Mouse (Mus musculus) embryonic facial prominence, embryonic 14.5 days (tissue): ENCODE data around the gene Eif2b2. TPM values are rescaled to one million over a fixed set of nuclear protein-coding genes. Genes with fewer than 3 reads are reported as not detected.
A peak's percentile ranks its signal among the peaks of the same experiment; 100 is the strongest.

ENCODE experiments used
- ATAC-seq: fragments of 200-750 bp; cut with Nextera tagmentation; 2 replicates; pipeline ENCODE4 v1.8.0; 2017; ENCODE audit warnings: low read depth, moderate number of reproducible peaks, moderate TSS enrichment
- DNase-seq: peaks from one replicate; pipeline ENCODE4 v3.0.0-alpha.2; 2015; ENCODE audit warnings: low spot score
- H3K27ac ChIP-seq: fragments of 300-500 bp; sonication (generic); replicated peaks from 2 replicates; pipeline ENCODE4 v1.5.1; 2014; ENCODE audit warnings: low read depth, mild to moderate bottlenecking, low read length, moderate library complexity
- H3K27me3 ChIP-seq: fragments of 300-500 bp; sonication (generic); replicated peaks from 2 replicates; pipeline ENCODE4 v1.6.1; 2014; ENCODE audit warnings: low read length; ENCODE audit not compliant: control insufficient read depth, insufficient read depth
- H3K36me3 ChIP-seq: fragments of 300-500 bp; sonication (generic); 2 replicates; pipeline ENCODE4 v1.6.1; 2014; ENCODE audit warnings: low read length, mixed read lengths; ENCODE audit not compliant: control insufficient read depth, insufficient read depth
- H3K4me1 ChIP-seq: fragments of 300-500 bp; sonication (generic); 2 replicates; pipeline ENCODE4 v1.6.1; 2014; ENCODE audit warnings: antibody characterized with exemption, low read length; ENCODE audit not compliant: control insufficient read depth, insufficient read depth
- H3K4me2 ChIP-seq: fragments of 300-500 bp; sonication (generic); 2 replicates; pipeline ENCODE4 v1.6.1; 2014; ENCODE audit warnings: low read depth, mild to moderate bottlenecking, low read length, moderate library complexity, mixed read lengths
- H3K4me3 ChIP-seq: fragments of 300-500 bp; sonication (generic); 2 replicates; pipeline ENCODE4 v1.5.1; 2014; ENCODE audit warnings: low read depth, mild to moderate bottlenecking, low read length
- H3K9ac ChIP-seq: fragments of 300-500 bp; sonication (generic); 2 replicates; pipeline ENCODE4 v1.6.1; 2014; ENCODE audit warnings: low read depth, mild to moderate bottlenecking, low read length, moderate library complexity, mixed read lengths
- H3K9me3 ChIP-seq: fragments of 300-500 bp; sonication (generic); 2 replicates; pipeline ENCODE4 v1.6.1; 2016; ENCODE audit warnings: low read length; ENCODE audit not compliant: control insufficient read depth
- WGBS: fragments of 180-500 bp; shearing (Covaris S2); extraction: QIAGEN DNeasy Blood & Tissue Kit; methylation state at CpG from one replicate; pipeline ENCODE4 v1.1.7; 2014; 5-methylcytosine and 5-hydroxymethylcytosine counted together
- polyA plus RNA-seq: library from polyadenylated mRNA; unstranded; fragments of >200 nt; fragmentation: Nextera tagmentation; extraction: Ambion mirVana; gene quantifications from 2 replicates; pipeline ENCODE4 v1.2.1, GENCODE M21; 2014

The Eif2b2 gene
- polyA plus RNA-seq, 1 experiment from 2014 or later, result 74.5 TPM

GRCm38 (mm10) chr12:85176846-85177523 is 42.3 kb upstream of the Eif2b2 start:
- DNase-seq, result peak; percentile 84

GRCm38 (mm10) chr12:85177740-85178239 is 41.5 kb upstream of the Eif2b2 start, which contains the start of gene Pgf:
Pgf (minus strand) TSS chr12:85177790.
- Histone ChIP-seq H3K9ac (peak within 1 kb of the TSS; percentile 58), H3K36me3 (no peaks in the 10 kb centered on the region), H3K27ac (peak within 1 kb of the TSS; percentile 21; the same call in 1 of the 2 replicates), H3K27me3 (no peaks in the 10 kb centered on the region), H3K4me2 (peak within 1 kb of the TSS; percentile 77), H3K4me3 (peak within 1 kb of the TSS; percentile 37), H3K4me1 (peaks cover 49% of the 10 kb centered on the region), H3K9me3 (no peaks in the 10 kb centered on the region)
- WGBS, result 71% methylated on average over 10 of the region's 10 CpGs
- ATAC-seq (no peak), DNase-seq (no peak)

More at GRCm38 (mm10) chr12:85176846-85177523, 42.3 kb upstream of the Eif2b2 start:
- Histone ChIP-seq H3K27me3 (no peaks in the 10 kb centered on the region), H3K4me1 (peaks cover 41% of the 10 kb centered on the region), H3K27ac (peak overlapping the region; percentile 21; the same call in 1 of the 2 replicates), H3K36me3 (no peaks in the 10 kb centered on the region), H3K4me3 (peak overlapping the region; percentile 37), H3K9me3 (no peaks in the 10 kb centered on the region), H3K4me2 (peak overlapping the region; percentile 77), H3K9ac (peak overlapping the region; percentile 58)
- WGBS, result 4% methylated on average over 17 of the region's 32 CpGs
- peak; percentile 59 for ATAC-seq

GRCm38 (mm10) chr12:85178294-85178693 is 41.0 kb upstream of the Eif2b2 start:
- no peak overlapping the region for H3K4me2 ChIP-seq
- no peak for DNase-seq
- H3K9me3 ChIP-seq, result no peaks in the 10 kb centered on the region
- no peak overlapping the region for H3K4me3 ChIP-seq
- no peak overlapping the region for H3K27ac ChIP-seq
- WGBS, result 61% methylated on average over 2 of the region's 2 CpGs
- ATAC-seq, result no peak
- H3K4me1 ChIP-seq, result peaks cover 52% of the 10 kb centered on the region
- no peak overlapping the region for H3K9ac ChIP-seq
- H3K36me3 ChIP-seq, result no peaks in the 10 kb centered on the region
- H3K27me3 ChIP-seq, result peaks cover 3% of the 10 kb centered on the region; the same call in 1 of the 2 replicates

GRCm38 (mm10) chr12:85181475-85182344 is 37.6 kb upstream of the Eif2b2 start:
- peaks cover 39% of the 10 kb centered on the region for H3K4me1 ChIP-seq
- 22% methylated on average over 14 of the region's 17 CpGs for WGBS
- no peaks in the 10 kb centered on the region for H3K36me3 ChIP-seq
- DNase-seq (peak; percentile 87), ATAC-seq (peak; percentile 68)
- H3K9me3 ChIP-seq, result no peaks in the 10 kb centered on the region
- peaks cover 3% of the 10 kb centered on the region; the same call in 1 of the 2 replicates for H3K27me3 ChIP-seq
- no peak overlapping the region for H3K4me3 ChIP-seq
- no peak overlapping the region; the same call in 1 of the 2 replicates for H3K27ac ChIP-seq
- no peak overlapping the region for H3K9ac ChIP-seq
- H3K4me2 ChIP-seq, result peak overlapping the region; percentile 26

- WGBS, result 9% methylated on average over 8 of the region's 8 CpGs
- peak overlapping the region; percentile 26 for H3K4me2 ChIP-seq
- H3K27me3 ChIP-seq, result peaks cover 3% of the 10 kb centered on the region; the same call in 1 of the 2 replicates
- H3K9ac ChIP-seq, result no peak overlapping the region
- DNase-seq (peak; percentile 68), ATAC-seq (peak; percentile 60; the same call in 1 of the 2 replicates)
- no peak overlapping the region for H3K4me3 ChIP-seq
- no peak overlapping the region for H3K27ac ChIP-seq
- H3K9me3 ChIP-seq, result no peaks in the 10 kb centered on the region
- peaks cover 33% of the 10 kb centered on the region for H3K4me1 ChIP-seq
- no peaks in the 10 kb centered on the region for H3K36me3 ChIP-seq
Measured at GRCm38 (mm10) chr12:85182345-85182643, 37.0 kb upstream of the Eif2b2 start.

- Histone ChIP-seq H3K4me2 (no peak overlapping the region), H3K27ac (no peak overlapping the region), H3K4me3 (no peak overlapping the region), H3K36me3 (no peaks in the 10 kb centered on the region), H3K9me3 (no peaks in the 10 kb centered on the region), H3K4me1 (peaks cover 28% of the 10 kb centered on the region), H3K9ac (no peak overlapping the region), H3K27me3 (peaks cover 3% of the 10 kb centered on the region; the same call in 1 of the 2 replicates)
- 58% methylated on average over 5 of the region's 5 CpGs for WGBS
- no peak for DNase-seq
- ATAC-seq, result no peak
Measured at GRCm38 (mm10) chr12:85182898-85183297, 36.4 kb upstream of the Eif2b2 start.

GRCm38 (mm10) chr12:85184118-85184517 is 35.2 kb upstream of the Eif2b2 start:
- Histone ChIP-seq H3K4me3 (no peak overlapping the region), H3K9me3 (no peaks in the 10 kb centered on the region), H3K27me3 (peaks cover 3% of the 10 kb centered on the region; the same call in 1 of the 2 replicates), H3K36me3 (no peaks in the 10 kb centered on the region), H3K4me2 (no peak overlapping the region), H3K4me1 (peaks cover 28% of the 10 kb centered on the region), H3K27ac (no peak overlapping the region), H3K9ac (no peak overlapping the region)
- 54% methylated on average over 5 of the region's 5 CpGs for WGBS
- no peak for DNase-seq
- ATAC-seq, result no peak

GRCm38 (mm10) chr12:85185810-85186209 is 33.5 kb upstream of the Eif2b2 start:
- WGBS, result 53% methylated on average over 8 of the region's 8 CpGs
- no peak overlapping the region for H3K4me3 ChIP-seq
- peaks cover 28% of the 10 kb centered on the region for H3K4me1 ChIP-seq
- no peak overlapping the region for H3K4me2 ChIP-seq
- ATAC-seq (no peak), DNase-seq (peak; percentile 45)
- H3K36me3 ChIP-seq, result no peaks in the 10 kb centered on the region
- no peaks in the 10 kb centered on the region for H3K9me3 ChIP-seq
- H3K27me3 ChIP-seq, result peaks cover 3% of the 10 kb centered on the region; the same call in 1 of the 2 replicates
- no peak overlapping the region for H3K27ac ChIP-seq
- H3K9ac ChIP-seq, result no peak overlapping the region
